Mouse (Mus musculus): Measurements from ENCODE around the gene Sdc4.
A peak's percentile ranks its signal among the peaks of the same experiment; 100 is the strongest.

Sdc4 gene

DNA sequence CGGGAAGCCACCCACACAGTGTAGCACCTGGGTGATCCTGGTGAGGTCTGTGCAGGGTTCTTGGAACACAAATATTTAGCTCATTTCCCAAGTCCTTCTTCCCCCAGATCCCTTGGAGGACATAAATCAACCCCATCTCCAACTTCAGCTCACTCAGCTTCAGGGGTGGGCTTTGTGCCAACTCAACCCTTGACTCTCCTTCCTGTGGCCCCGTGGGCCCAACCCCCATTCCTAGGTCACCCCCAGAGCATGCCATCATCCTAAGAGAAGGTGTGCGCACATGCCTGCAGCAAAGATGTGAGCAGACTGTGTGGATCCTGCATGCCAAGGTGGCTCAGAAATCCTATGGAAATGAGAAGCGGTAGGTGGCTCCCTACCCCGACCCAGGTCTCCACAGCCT, 38.2 kb downstream of the Sdc4 start:
- ATAC-seq (ENCODE audit: insufficient number of reproducible peaks, low FRiP score, low TSS enrichment): no peak

DNA sequence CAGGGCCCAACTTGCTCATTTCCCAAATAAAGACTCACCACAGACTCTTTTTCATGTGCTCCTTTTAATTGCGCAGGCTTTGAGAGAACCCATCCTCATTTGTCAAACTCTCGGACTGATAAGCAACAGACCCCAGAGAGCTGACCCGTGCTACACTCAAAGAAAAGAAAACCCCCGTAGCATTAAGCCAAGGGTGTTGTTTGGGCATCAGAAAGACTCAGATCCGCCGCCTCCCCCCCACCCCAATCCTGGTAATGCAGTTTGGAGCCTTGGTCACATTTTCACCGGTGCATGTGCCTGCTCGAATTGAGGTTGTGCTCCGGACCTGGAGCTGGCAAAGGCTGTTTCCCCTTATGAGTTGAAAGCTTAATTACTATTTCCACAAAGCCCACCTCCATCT, 38.6 kb downstream of the Sdc4 start, which contains the start of gene Matn4:
TSS of gene Matn4 (minus strand) at position 101 of the 400 bp plus-strand sequence.
- ATAC-seq (ENCODE audit: insufficient number of reproducible peaks, low FRiP score, low TSS enrichment): no peak

DNA sequence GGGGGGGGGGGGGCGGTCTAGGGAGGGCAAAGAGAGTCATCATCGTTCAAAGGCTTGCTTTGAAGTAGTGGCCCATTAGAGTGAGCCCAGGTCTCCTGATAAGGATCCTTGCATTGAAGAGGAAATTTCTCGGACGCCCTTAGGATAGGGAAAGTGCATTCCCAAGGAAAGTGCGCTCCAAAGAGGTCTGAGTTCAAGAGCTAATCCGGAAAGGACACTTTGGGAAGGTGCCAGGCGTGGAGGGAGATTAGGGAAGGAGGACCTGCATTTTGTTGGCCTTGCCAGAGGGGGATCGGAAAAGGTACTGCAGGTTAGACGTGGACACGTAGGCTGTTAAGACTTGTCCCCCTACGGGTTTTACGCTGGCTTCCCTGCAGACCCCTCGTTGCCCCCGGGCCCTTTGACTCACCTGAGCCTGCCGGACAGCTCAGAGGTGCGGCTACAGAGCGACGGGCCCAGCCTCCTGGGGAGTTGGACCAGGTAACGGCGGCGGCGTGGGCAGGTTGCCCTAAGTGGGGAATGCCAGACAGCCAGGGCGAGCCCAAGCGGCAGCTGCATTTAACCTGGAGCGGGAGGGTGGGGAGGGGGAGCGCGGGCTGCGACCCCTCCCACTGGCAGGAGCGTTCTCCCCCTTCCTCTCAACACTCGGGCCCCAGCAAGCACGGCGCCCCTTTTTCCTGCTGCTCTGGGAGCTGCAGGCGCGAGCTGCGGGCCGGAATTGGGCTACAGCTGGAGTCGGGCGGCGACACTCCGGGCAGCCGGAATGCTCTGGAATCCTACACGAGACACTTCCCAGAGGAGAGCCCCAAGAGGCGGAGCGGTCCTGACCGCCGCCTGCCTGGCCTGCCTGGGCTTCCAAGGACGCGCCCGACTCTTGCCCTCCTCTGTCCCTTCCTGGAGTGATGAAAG, 39.4 kb downstream of the Sdc4 start:
- ATAC-seq (ENCODE audit: insufficient number of reproducible peaks, low FRiP score, low TSS enrichment): no peak

DNA sequence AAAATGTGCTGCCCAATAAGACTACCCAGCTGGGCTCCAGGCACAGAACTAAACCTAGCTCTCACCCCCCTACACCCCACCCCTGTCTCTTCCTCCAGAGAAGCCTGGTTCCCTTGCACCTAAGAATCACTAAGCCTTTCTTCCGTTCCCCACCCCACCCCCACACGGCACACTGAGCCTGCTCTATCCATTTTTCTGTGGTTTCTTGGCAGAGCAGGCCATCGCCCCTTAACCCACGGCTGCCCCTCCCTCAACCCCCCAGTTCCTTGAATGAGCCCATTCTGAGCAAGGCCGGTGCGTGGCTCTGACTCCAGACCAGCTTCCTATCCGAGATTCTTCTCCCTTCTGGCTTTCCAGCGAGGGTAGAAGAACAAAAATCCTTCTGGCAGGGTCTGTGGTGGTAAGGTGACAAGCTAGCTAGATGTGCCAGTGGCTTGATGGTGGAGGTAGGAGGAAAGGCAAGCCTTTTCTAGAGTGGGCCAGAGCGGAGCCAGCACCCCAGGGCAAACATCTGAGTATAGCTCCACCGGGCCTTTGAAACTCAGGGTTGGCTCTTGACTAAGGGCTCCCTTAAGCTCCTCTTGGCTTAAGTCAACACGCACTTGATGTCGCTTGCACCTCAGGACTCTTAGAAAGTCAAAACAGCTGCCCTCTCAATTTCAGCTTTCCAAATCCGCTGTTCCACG, 40.1 kb downstream of the Sdc4 start:
- ATAC-seq (ENCODE audit: insufficient number of reproducible peaks, low FRiP score, low TSS enrichment): 0 out of 2 replicates have a peak, but pooled peaks have one; percentile 12

DNA sequence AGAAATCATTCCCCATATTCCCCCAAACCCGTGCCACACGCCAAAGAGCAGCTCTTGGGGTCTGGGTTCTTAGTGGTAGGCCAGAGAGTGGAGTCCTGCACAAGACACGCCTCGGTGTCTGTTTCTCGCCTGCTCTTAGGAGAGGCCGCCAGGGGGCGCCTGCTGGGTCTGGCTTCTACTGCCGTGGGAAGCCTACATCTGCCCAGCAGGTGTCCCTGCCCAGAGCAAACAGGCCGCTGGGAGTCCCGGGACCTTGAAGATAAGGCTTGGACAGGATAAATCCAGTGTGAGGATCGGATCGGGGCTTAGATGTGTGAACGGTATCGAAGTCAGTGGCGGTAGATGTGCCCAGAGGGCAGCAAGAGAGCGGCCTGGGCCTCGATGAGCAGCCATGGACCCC, 40.8 kb downstream of the Sdc4 start, which contains the start of gene Rbpjl:
TSS of gene Rbpjl (plus strand) at position 236 of the 400 bp plus-strand sequence.
- peak; percentile 22; the same call in 1 of the 2 replicates for ATAC-seq (ENCODE audit: insufficient number of reproducible peaks, low FRiP score, low TSS enrichment)

DNA sequence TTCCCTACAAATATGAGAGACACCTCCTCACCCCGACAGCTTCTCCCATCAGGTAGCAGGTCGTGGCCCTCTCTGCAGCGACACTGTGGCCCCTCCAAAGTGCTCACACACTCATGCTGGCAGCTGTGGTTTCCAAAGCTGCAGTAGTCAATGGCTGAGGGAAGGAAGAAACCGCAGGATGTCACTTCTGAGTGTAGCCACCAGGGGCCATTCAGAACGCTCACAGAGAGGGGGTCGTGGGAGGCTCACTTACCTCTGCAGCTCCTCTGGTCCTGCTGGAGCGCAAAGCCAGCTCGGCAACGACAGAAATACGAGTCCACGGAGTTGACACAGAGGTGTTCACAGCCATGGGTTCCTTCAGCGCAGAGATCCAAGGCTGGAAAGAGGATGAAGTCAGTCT, 46.8 kb downstream of the Sdc4 start:
- no peak for ATAC-seq (ENCODE audit: insufficient number of reproducible peaks, low FRiP score, low TSS enrichment)

DNA sequence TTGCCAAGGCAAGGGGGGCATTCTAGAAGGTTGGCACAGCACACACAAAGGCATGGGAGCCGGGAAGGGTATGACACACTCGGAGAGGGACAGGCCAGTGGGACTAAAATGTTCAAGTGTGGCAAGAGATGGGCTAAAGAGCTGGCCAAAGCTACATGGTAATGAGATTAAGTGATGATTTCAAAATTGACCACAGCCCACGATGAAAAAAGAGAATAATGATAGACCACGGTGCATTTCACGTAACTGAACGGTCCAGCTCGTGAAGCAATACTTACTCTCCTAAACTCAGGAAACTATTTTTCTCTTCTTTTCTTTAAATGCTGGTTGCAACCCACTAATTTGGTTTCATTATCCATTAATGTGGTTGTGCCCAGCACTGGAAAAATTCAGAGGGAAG, 47.6 kb downstream of the Sdc4 start:
- no peak for ATAC-seq (ENCODE audit: insufficient number of reproducible peaks, low FRiP score, low TSS enrichment)

DNA sequence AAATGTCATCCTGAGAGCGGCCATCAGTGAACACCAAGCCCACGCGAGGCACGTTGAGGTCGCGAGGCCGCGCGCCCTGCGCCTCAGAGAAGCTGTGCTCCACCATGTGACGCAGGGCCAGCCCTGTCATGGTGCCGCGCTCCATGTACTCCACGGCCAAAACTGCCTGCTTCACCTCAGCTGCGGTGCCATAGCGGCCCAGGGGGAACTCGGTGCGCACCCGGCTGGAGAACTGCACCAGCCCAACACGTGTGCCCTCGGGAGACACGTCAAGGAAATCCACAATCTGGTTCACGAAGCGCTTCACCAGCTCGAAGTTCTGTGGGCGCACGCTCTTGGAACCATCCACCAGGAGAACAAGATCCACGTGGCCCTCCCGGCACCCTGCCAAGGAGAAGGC, 50.6 kb downstream of the Sdc4 start:
- ATAC-seq (ENCODE audit: insufficient number of reproducible peaks, low FRiP score, low TSS enrichment): no peak

DNA sequence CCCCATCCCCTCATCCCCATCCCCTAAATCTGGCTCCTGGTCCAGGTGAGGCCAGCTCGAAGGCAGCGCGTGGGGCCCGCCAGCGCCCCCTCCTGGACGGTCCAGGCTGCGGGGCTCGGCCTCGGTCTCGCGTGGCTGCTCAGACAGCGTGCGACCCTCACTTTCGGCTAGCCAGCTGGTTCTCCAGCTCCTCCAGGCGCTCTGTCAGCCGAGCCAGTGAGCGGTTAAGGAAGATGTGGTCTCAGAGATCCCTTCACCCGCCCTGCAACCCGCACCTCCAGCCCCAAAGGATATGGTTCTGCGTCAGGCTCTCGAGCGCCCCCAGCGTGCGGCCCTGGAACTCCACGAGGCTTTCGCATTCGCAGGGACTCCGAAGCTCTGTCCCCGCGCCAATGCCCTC, 54.2 kb downstream of the Sdc4 start:
- ATAC-seq (ENCODE audit: insufficient number of reproducible peaks, low FRiP score, low TSS enrichment): peak; percentile 72

DNA sequence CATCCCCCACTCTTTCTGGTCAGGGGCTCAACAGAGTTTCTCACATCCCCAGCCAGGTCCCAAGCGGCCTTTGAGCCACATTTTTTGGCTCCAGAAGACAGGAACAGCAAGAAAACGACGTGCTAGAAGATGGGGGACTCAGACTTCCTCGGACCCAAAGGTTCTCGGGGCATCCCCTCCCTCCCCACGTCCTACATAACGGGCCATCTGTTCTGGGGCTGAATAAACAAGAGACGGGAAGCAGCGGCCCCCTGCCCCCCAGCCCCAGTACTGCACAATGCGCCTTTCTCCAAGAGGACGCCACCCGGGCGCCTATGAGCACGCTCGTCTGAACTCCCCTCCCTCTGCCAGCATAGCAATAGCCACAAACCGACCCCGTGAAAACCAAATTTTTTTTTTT, 54.7 kb downstream of the Sdc4 start, which contains the start of gene Slpi:
TSS of gene Slpi (minus strand) at position 76 of the 400 bp plus-strand sequence.
- no peak for ATAC-seq (ENCODE audit: insufficient number of reproducible peaks, low FRiP score, low TSS enrichment)

DNA sequence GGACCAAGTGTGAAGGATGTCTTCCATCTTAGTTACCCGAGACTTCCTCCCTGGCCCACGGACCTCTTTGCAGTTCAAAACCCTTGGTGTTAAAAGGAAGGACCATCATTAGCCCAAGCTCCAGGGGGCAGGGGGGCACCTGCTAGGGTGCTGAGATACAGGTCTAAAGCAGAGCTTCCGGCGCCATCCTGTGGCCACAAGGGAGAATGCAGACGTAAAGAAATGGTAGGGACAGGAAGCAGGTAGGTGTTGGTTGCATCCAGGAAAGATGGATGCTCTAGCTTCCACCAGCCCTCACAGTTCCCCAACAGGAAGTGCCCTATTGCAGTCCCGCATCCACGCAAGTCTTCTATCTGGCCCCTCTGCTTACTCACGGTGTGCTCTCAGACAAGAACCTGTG, 56.7 kb downstream of the Sdc4 start:
- ATAC-seq (ENCODE audit: insufficient number of reproducible peaks, low FRiP score, low TSS enrichment): no peak

DNA sequence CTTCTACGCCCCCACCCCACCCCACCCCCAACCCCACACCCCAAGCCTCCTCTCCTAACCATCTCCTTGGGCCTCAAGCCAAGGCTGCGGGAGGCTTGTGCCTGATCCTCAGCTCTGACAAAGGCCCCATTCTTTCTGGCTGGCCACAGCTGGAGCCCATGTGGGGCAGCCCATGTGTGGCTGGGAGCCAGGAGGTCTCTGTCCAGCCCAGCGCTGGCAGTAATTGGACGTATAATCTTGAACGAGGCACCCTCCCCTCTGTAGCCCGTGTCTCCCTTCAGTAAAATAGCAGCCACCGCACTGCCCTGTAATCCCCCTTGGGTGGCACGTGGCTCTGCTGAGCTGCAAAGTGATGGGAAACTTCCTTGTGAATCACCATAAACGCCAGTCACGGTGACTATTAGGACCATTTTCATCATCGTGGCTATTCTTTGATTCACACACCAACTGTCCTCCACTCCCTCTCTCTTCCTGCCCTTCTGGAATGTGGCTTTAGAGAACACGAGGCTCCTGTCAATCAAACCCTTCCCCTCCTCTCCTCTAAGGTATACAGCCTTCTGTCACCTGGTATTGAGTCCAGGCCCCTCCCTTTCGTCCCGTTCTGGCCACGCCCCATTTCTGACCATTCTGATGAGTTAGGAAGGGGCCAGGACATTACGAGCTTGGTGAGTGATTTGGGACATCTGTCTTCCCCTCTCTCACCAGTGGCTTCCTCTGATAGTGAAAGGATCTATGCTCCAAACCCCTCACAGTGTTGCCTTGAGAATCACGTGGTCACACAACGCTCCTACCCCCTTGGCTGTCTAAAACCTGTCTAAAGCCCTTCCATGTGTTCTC, 57.5 kb downstream of the Sdc4 start:
- ATAC-seq (ENCODE audit: insufficient number of reproducible peaks, low FRiP score, low TSS enrichment): no peak

DNA sequence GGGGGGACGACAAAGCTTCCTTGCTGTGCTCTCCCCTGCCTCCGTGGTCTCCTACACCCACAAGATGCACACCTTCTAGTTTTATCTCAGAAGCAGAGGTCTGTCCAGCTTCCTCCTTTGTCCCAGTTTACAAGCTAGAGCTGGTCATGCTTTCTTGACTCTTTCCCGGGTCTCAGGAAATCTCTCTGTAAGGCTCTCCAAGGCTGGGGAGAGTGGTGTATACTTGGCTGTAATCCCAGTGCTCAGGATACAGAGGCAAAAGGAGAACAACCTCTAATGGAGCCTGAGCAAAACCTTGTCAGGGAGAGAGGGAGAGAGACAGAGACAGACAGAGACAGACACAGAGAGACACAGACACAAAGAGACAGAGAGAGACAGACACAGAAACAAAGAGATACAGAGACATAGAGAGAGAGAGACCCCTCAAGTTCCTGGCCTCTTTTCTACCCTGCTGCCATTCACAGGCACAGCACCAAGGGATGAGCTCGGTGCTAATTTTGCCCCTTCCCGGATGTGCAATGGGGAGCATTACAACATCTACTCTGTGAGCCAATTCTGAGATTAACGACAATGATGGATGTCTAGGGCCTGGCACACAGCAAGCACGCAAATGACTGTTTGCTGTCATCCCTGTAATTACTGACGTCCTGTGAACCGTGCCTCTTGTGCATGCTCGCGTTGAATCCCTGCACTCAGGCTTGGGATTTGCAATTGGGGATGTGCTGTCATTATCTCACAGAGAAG, 59.9 kb downstream of the Sdc4 start:
- no peak for ATAC-seq (ENCODE audit: insufficient number of reproducible peaks, low FRiP score, low TSS enrichment)

DNA sequence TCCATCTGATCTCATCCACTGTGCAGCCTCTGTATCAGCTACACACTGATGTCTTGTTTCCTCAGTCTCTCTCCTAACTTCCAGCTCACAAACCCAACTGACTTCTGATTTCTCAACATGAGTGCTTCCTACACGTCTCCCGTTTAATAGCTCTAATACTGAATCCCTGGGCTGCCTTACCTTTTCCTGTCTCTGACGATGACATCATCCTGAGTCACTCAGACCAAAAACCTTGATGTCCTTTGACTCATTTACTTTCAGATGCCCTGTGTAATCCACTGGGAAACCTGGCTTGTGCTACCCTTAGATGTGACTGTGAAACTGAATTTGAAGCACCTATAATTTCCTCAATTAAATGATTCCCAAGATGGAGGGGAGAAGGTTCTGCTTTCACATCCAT, 60.7 kb downstream of the Sdc4 start:
- no peak for ATAC-seq (ENCODE audit: insufficient number of reproducible peaks, low FRiP score, low TSS enrichment)

DNA sequence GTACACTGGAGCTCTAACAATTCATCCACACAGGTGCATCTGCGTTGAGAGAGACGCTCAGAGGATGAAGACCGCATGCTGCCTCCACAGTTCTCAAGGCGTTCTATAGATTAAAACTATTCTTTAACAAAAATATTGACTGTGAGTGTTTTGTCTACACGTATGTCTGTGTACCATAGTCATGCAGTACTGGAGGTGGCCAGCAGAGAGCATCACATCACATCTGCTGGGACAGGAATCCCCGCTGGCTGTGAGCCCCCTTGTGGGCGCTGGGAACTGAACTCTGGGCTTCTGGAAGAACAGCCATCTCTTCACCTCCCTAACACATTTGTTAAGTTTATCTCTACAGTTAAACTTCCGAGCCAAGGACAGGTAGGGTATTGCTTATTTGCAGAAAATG, 62.0 kb downstream of the Sdc4 start:
- no peak for ATAC-seq (ENCODE audit: insufficient number of reproducible peaks, low FRiP score, low TSS enrichment)

DNA sequence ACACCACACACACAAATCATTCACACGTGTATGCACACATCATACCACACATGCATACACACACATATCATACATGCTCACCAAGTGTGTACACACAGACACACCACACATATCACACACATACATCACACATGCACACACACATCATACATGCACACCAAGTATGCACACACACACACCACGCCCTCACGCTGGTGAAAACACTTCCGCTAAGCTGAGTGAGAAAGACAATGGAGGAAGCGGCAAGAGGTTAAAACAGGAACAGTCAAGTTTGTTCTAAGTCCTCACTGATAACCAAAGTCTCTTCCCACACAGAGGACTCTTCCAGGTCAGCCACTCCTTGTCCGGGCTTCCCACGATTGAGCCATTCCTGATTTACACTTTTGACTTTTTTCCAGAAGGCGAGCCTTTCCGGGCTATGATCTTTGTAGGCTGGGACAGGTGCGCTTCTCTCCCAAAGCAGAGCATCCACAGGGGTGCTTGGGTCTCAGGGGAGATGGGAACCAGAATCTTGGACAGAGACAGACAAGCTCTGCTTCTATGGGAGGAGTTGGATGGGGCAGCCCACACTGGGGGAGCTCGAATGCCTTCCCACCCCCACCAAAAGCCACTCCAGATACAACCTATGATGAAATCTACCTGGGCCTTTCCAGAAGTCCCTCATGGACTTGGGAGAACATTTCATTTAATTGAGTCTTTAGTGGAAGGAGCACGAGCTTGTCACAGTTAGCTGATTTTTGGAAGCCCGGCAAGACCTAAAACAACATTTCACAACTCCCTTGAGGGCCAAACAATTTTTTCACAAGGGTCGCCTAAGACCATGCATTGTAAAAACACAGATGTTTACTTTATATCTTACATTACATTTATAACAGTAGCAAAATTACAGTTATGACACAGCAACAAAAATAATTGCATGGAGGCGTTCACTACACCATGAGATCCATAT, 65.9 kb downstream of the Sdc4 start:
- ATAC-seq (ENCODE audit: insufficient number of reproducible peaks, low FRiP score, low TSS enrichment): no peak

Data from cerebellum, adult (tissue).